Mouse (Mus musculus) neural tube, embryonic 13.5 days (tissue): ENCODE measurements at regions not wholly inside any gene's neighbourhood (a gene's known extent, or its start where the extent isn't known, plus 50 kb on each side); places are given as distances from the start of the nearest gene placed in this dataset.

Source experiments
- ATAC-seq: fragments of 200-750 bp; cut with Nextera tagmentation; 2 replicates; pipeline ENCODE4 v1.8.0; 2017; ENCODE audit warnings: low read depth, mild to moderate bottlenecking, moderate TSS enrichment, moderate library complexity
- H3K27ac ChIP-seq: fragments of 300-500 bp; sonication (generic); replicated peaks from 2 replicates; pipeline ENCODE4 v1.5.1; 2015; ENCODE audit warnings: moderate library complexity, mild to moderate bottlenecking, inconsistent platforms
- H3K27me3 ChIP-seq: fragments of 300-500 bp; sonication (generic); 2 replicates; pipeline ENCODE4 v1.6.1; 2015; ENCODE audit warnings: mild to moderate bottlenecking, inconsistent platforms
- H3K36me3 ChIP-seq: fragments of 300-500 bp; sonication (generic); 2 replicates; pipeline ENCODE4 v1.6.1; 2015; ENCODE audit warnings: mild to moderate bottlenecking, inconsistent platforms
- H3K4me1 ChIP-seq: fragments of 300-500 bp; sonication (generic); replicated peaks from 2 replicates; pipeline ENCODE4 v1.6.1; 2015; ENCODE audit warnings: inconsistent platforms
- H3K4me2 ChIP-seq: fragments of 300-500 bp; sonication (generic); 2 replicates; pipeline ENCODE4 v1.6.1; 2015; ENCODE audit warnings: inconsistent platforms, mild to moderate bottlenecking, moderate library complexity
- H3K4me3 ChIP-seq: fragments of 300-500 bp; sonication (generic); 2 replicates; pipeline ENCODE4 v1.5.1; 2015; ENCODE audit warnings: mild to moderate bottlenecking, inconsistent platforms
- H3K9ac ChIP-seq: fragments of 300-500 bp; sonication (generic); 2 replicates; pipeline ENCODE4 v1.6.1; 2015; ENCODE audit warnings: moderate library complexity, mild to moderate bottlenecking, inconsistent platforms
- H3K9me3 ChIP-seq: fragments of 300-500 bp; sonication (generic); 2 replicates; pipeline ENCODE4 v1.6.1; 2016; ENCODE audit warnings: inconsistent platforms
- WGBS: fragments of 180-500 bp; shearing (Covaris S2); methylation state at CpG from one replicate; pipeline ENCODE4 v1.1.7; 2015; 5-methylcytosine and 5-hydroxymethylcytosine counted together

DNA sequence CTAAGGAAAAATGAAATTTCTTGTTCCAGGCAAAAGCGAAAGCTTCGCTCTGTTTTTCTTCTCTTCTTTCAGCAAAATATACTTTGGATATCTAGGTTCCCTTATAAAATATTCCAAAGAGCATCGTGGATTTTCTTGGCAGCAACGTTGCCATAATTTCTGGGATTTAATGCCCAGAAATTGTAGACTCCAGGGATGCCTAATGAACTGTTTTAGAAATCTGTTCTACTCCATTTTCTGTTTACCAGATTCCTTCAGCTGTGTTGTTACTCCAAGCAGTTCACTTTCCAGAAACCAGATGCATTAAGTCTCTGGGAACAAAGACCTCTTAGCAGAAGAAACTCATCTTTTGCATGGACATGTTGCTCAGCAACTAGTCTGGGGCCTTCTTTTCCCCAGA lies 504.5 kb downstream of the Nyap2 start:
- Histone ChIP-seq H3K4me2 (no peak overlapping the region), H3K9me3 (no peaks in the 10 kb centered on the region), H3K36me3 (no peaks in the 10 kb centered on the region), H3K27me3 (no peaks in the 10 kb centered on the region), H3K9ac (no peak overlapping the region), H3K4me1 (peaks cover 14% of the 10 kb centered on the region), H3K27ac (no peak overlapping the region), H3K4me3 (no peak overlapping the region)
- 92% methylated on average over 4 of the region's 4 CpGs for WGBS
- ATAC-seq, result no peak

DNA sequence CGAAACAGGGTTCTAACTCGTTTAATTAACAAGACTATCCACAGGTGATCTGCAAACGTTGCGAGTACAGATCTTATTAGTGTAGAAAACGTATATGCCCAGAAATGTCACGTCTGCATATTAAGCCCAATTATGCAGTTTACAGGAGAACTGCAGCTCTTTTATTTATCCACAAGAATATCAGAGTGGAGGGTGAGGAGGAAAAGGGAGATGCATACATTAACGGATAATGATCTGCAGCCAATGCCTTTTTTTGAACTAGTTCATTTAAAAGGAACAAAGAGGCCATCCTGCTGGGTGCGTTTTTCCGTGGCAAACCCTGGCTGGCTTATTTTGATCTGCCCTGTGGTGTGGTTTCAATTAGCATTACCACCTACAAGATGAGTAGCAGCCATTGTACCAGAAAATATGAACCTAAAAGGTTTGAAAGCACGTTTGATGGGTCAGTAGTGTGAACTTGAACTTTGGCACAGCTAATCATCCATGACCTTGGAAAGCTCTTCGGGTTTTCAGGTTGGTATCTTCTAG lies 511.1 kb downstream of the Nyap2 start:
- WGBS, result 45% methylated on average over 11 of the region's 11 CpGs
- Histone ChIP-seq H3K4me2 (no peak overlapping the region), H3K9ac (no peak overlapping the region), H3K4me1 (no peaks in the 10 kb centered on the region), H3K27ac (no peak overlapping the region), H3K9me3 (no peaks in the 10 kb centered on the region), H3K36me3 (no peaks in the 10 kb centered on the region), H3K27me3 (no peaks in the 10 kb centered on the region), H3K4me3 (no peak overlapping the region)
- no peak for ATAC-seq

GRCm38 (mm10) chr1:81591623-81592022 lies 514.9 kb downstream of the Nyap2 start:
- Histone ChIP-seq H3K27me3 (no peaks in the 10 kb centered on the region), H3K4me2 (no peak overlapping the region), H3K4me1 (peaks cover 22% of the 10 kb centered on the region), H3K4me3 (no peak overlapping the region), H3K9me3 (no peaks in the 10 kb centered on the region), H3K9ac (no peak overlapping the region), H3K27ac (no peak overlapping the region), H3K36me3 (no peaks in the 10 kb centered on the region)
- WGBS, result 88% methylated on average over 5 of the region's 5 CpGs
- no peak for ATAC-seq

- peaks cover 22% of the 10 kb centered on the region for H3K4me1 ChIP-seq
- peak overlapping the region; percentile 96 for H3K27ac ChIP-seq
- 1% methylated on average over 19 of the region's 19 CpGs for WGBS
- no peaks in the 10 kb centered on the region for H3K9me3 ChIP-seq
- H3K9ac ChIP-seq, result peak overlapping the region; percentile 74
- peak overlapping the region; percentile 39 for H3K4me3 ChIP-seq
- no peaks in the 10 kb centered on the region for H3K36me3 ChIP-seq
- peak overlapping the region; percentile 65 for H3K4me2 ChIP-seq
- H3K27me3 ChIP-seq, result no peaks in the 10 kb centered on the region
- ATAC-seq, result peak; percentile 99
Observed at GRCm38 (mm10) chr1:81593280-81594182, 516.8 kb downstream of the Nyap2 start.

- H3K4me1 ChIP-seq, result peaks cover 22% of the 10 kb centered on the region
- H3K4me3 ChIP-seq, result peak overlapping the region; percentile 39
- H3K9ac ChIP-seq, result peak overlapping the region; percentile 74
- peak; percentile 66 for ATAC-seq
- peak overlapping the region; percentile 65 for H3K4me2 ChIP-seq
- no peaks in the 10 kb centered on the region for H3K9me3 ChIP-seq
- no peaks in the 10 kb centered on the region for H3K27me3 ChIP-seq
- peak overlapping the region; percentile 96 for H3K27ac ChIP-seq
- WGBS, result 3% methylated on average over 5 of the region's 5 CpGs
- no peaks in the 10 kb centered on the region for H3K36me3 ChIP-seq
Observed at GRCm38 (mm10) chr1:81594183-81594515, 517.4 kb downstream of the Nyap2 start.

DNA sequence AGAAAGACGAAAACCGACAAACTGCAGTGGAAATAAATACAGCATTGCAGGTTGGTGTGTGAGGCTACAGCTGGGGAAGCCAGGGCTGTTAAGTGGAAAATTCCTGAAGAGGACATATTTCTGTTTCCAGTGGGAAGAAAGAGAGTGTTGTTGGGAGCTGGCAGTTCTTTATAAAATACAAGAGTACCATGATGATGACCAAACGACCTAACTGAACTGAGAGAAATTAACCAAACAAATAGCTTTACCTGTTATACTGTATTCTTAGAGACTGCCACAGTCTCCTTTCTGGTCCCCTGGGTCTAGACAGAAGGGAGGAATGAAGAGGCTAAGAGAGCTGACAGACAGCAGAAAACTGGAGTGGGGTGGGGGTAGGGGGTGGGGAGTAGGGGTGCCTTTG lies 517.9 kb downstream of the Nyap2 start:
- Histone ChIP-seq H3K4me1 (peaks cover 22% of the 10 kb centered on the region), H3K27ac (peak overlapping the region; percentile 96), H3K36me3 (no peaks in the 10 kb centered on the region), H3K4me2 (peak overlapping the region; percentile 65), H3K4me3 (peak overlapping the region; percentile 39), H3K9me3 (no peaks in the 10 kb centered on the region), H3K27me3 (no peaks in the 10 kb centered on the region), H3K9ac (peak overlapping the region; percentile 43; the same call in 1 of the 2 replicates)
- 12% methylated on average over 3 of the region's 3 CpGs for WGBS
- no peak for ATAC-seq

DNA sequence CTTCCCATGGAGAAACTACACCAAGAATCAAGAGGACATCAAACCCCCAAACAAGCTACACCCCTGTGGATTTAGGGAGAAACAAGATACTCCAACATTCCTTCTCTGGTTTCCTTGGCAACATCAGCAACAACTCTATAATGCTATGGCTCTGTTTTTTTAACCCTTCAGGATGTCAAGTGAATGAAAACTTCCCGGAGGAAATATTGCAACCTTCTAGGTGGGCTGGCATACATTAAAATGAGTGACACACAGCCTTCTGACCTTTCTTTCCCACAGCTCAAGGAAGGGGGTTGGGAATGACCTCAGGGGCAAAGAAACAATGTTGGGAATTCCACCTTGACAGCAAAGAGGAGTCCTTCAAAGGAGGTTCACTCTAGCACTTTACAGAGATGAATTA lies 532.0 kb downstream of the Nyap2 start:
- Histone ChIP-seq H3K9ac (no peak overlapping the region), H3K27me3 (no peaks in the 10 kb centered on the region), H3K4me1 (no peaks in the 10 kb centered on the region), H3K4me2 (no peak overlapping the region), H3K36me3 (no peaks in the 10 kb centered on the region), H3K27ac (no peak overlapping the region), H3K4me3 (no peak overlapping the region), H3K9me3 (no peaks in the 10 kb centered on the region)
- ATAC-seq, result no peak
- WGBS, result 5% methylated on average over 1 of the region's 1 CpGs

GRCm38 (mm10) chr1:81618880-81619279 lies 542.1 kb downstream of the Nyap2 start:
- H3K4me1 ChIP-seq, result no peaks in the 10 kb centered on the region
- WGBS, result 72% methylated on average over 2 of the region's 2 CpGs
- no peaks in the 10 kb centered on the region for H3K27me3 ChIP-seq
- no peak overlapping the region for H3K4me2 ChIP-seq
- no peak overlapping the region for H3K27ac ChIP-seq
- H3K9ac ChIP-seq, result no peak overlapping the region
- no peaks in the 10 kb centered on the region for H3K36me3 ChIP-seq
- no peaks in the 10 kb centered on the region for H3K9me3 ChIP-seq
- no peak overlapping the region for H3K4me3 ChIP-seq
- ATAC-seq, result no peak

GRCm38 (mm10) chr1:81624141-81624540 lies 547.4 kb downstream of the Nyap2 start:
- 88% methylated on average over 4 of the region's 4 CpGs for WGBS
- Histone ChIP-seq H3K4me2 (no peak overlapping the region), H3K27ac (no peak overlapping the region), H3K36me3 (no peaks in the 10 kb centered on the region), H3K27me3 (no peaks in the 10 kb centered on the region), H3K4me1 (no peaks in the 10 kb centered on the region), H3K9me3 (no peaks in the 10 kb centered on the region), H3K9ac (no peak overlapping the region), H3K4me3 (no peak overlapping the region)
- no peak for ATAC-seq

DNA sequence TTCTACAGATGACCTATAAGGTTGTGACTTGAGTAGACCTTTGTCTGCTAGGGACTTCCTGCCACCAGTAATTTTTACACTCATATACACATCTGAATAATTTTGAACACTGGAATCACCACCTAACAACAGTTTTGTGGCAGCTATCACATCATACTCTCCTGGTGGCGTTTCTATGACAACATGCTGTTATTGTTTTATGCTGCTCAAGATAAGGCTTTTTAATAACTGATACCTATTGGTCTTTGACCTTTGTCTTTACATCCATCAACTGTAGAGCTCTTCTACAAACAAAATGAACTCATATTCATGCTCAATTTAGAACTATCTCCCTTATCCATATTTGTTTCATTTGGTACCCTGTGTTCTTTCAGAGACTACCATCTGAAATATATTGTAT lies 556.0 kb downstream of the Nyap2 start:
- ATAC-seq, result no peak
- 91% methylated on average over 1 of the region's 1 CpGs for WGBS
- H3K9me3 ChIP-seq, result no peaks in the 10 kb centered on the region
- H3K4me2 ChIP-seq, result no peak overlapping the region
- no peak overlapping the region for H3K9ac ChIP-seq
- no peak overlapping the region for H3K27ac ChIP-seq
- no peaks in the 10 kb centered on the region for H3K36me3 ChIP-seq
- no peak overlapping the region for H3K4me3 ChIP-seq
- no peaks in the 10 kb centered on the region for H3K27me3 ChIP-seq
- H3K4me1 ChIP-seq, result no peaks in the 10 kb centered on the region

- Histone ChIP-seq H3K9ac (no peak overlapping the region), H3K4me3 (no peak overlapping the region), H3K4me1 (no peaks in the 10 kb centered on the region), H3K27me3 (no peaks in the 10 kb centered on the region), H3K36me3 (no peaks in the 10 kb centered on the region), H3K4me2 (no peak overlapping the region), H3K27ac (no peak overlapping the region), H3K9me3 (no peaks in the 10 kb centered on the region)
- WGBS, result 90% methylated on average over 5 of the region's 5 CpGs
- no peak for ATAC-seq
Observed at GRCm38 (mm10) chr1:81637357-81637756, 560.6 kb downstream of the Nyap2 start.

DNA sequence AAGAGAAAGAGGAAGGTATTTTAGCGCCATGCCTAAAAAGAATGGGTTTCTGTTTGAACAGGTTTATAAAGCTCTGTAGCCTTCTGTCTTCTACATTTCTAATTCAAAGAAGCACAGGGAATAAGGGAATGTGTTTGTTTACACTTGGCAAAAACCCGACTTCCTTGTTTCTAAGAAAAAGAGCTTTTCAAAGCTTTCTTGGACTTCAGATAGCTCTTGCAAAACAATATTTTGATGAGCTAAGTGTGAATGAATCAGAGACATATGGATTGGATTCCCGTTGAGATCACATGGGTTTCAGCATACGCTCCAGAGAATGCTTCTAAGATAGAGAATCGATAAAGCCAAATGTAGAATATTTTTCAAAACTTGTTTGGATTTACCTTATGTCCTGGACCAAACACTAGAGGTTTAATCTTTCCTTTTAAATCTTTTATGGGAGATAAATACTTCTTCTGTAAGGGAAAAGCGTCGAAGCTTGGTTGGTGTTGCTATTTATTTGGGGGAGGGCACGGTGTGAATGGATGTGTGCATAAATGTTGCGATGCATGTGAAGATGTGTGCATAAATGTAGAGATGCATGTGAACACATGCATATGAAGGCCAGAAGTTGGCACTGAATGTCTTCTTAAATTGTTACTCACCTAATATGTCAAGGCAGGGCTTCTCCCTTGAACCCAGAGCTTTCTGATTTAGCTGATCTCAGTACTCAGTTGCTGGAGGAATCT lies 576.4 kb downstream of the Nyap2 start:
- no peak overlapping the region for H3K9ac ChIP-seq
- WGBS, result 93% methylated on average over 9 of the region's 9 CpGs
- no peaks in the 10 kb centered on the region for H3K4me1 ChIP-seq
- H3K9me3 ChIP-seq, result no peaks in the 10 kb centered on the region
- no peak for ATAC-seq
- H3K4me2 ChIP-seq, result no peak overlapping the region
- H3K27me3 ChIP-seq, result no peaks in the 10 kb centered on the region
- no peak overlapping the region for H3K27ac ChIP-seq
- no peaks in the 10 kb centered on the region for H3K36me3 ChIP-seq
- H3K4me3 ChIP-seq, result no peak overlapping the region
